Mouse (Mus musculus) ES-E14 (cell line): ENCODE measurements around the gene Olfr1030. TPM values are rescaled to one million over a fixed set of nuclear protein-coding genes. Genes with fewer than 3 reads are reported as not detected.
"Not testable (repeated sequence)": the region's sequence is repeated elsewhere in the genome, so short reads cannot be mapped to it uniquely, and the experiment has no call there.

ENCODE experiments used
- DNase-seq: peaks from one replicate; pipeline ENCODE4 v3.0.0-alpha.2; 2013; ENCODE audit warnings: low read depth, low spot score
- H3K27ac ChIP-seq: 2 replicates; pipeline ENCODE4 v1.5.1; 2012; ENCODE audit warnings: low read depth, mild to moderate bottlenecking, low read length, moderate library complexity, mixed read lengths; ENCODE audit not compliant: poor library complexity, insufficient read depth, severe bottlenecking
- H3K36me3 ChIP-seq: 2 replicates; pipeline ENCODE4 v1.6.1; 2012; ENCODE audit warnings: mild to moderate bottlenecking, low read length, moderate library complexity, mixed read lengths; ENCODE audit not compliant: control insufficient read depth, poor library complexity, insufficient read depth, severe bottlenecking
- H3K4me1 ChIP-seq, 2 experiments: fragments of 150-350 bp in 1 of 2; sonication (generic) in 1 of 2; 2 replicates each; pipeline ENCODE4 v1.6.1; 2012; ENCODE audit warnings: low read length in 2 of 2, mild to moderate bottlenecking in 1 of 2, mixed read lengths in 1 of 2; ENCODE audit not compliant: control insufficient read depth in 2 of 2, insufficient read depth in 2 of 2, poor library complexity in 1 of 2
- H3K4me3 ChIP-seq, 2 experiments: fragments of 150-350 bp in 1 of 2; sonication (generic) in 1 of 2; 2 replicates each; pipeline ENCODE4 v1.5.1; 2012; ENCODE audit warnings: low read length in 2 of 2, low read depth in 1 of 2, mild to moderate bottlenecking in 1 of 2, mixed read lengths in 1 of 2; ENCODE audit not compliant: insufficient read depth in 1 of 2, poor library complexity in 1 of 2, severe bottlenecking in 1 of 2
- H3K9ac ChIP-seq: 2 replicates; pipeline ENCODE4 v1.6.1; 2012; ENCODE audit warnings: low read depth, mild to moderate bottlenecking, low read length, mixed read lengths; ENCODE audit not compliant: poor library complexity, insufficient read depth, severe bottlenecking
- H3K9me3 ChIP-seq: fragments of 150-350 bp; sonication (generic); 2 replicates; pipeline ENCODE4 v1.6.1; 2012; ENCODE audit warnings: low read depth, mild to moderate bottlenecking, low read length; ENCODE audit not compliant: control insufficient read depth, insufficient read depth
- CHD2 ChIP-seq: IDR thresholded peaks from 2 replicates; pipeline ENCODE4 v1.6.1; 2014; ENCODE audit warnings: mild to moderate bottlenecking, low read depth, low read length, inconsistent platforms
- HCFC1 ChIP-seq: IDR thresholded peaks from 2 replicates; pipeline ENCODE4 v1.6.1; 2012; ENCODE audit warnings: low read length, inconsistent platforms, borderline replicate concordance; ENCODE audit not compliant: insufficient read depth
- MAFK ChIP-seq: IDR thresholded peaks from 2 replicates; pipeline ENCODE4 v1.6.1; 2014; ENCODE audit warnings: mild to moderate bottlenecking, low read depth, low read length, inconsistent platforms; ENCODE audit not compliant: insufficient read depth
- ZC3H11A ChIP-seq: IDR thresholded peaks from 2 replicates; pipeline ENCODE4 v1.6.1; 2012; ENCODE audit warnings: low read depth, mild to moderate bottlenecking, inconsistent platforms, low read length, borderline replicate concordance
- ZNF384 ChIP-seq: IDR thresholded peaks from 2 replicates; pipeline ENCODE4 v1.6.1; 2012; ENCODE audit warnings: low read depth, low read length, inconsistent platforms
- in situ Hi-C, 2 experiments: fragments of 600-800 bp; cut with MboI; formaldehyde crosslinking; loops; one replicate each; pipeline ENCODE4 v1.15.1; 2025; ENCODE audit warnings: low sequenced_read_pairs in 2 of 2, inconsistent platforms in 1 of 2; ENCODE audit not compliant: unreplicated experiment in 2 of 2
- total RNA-seq: library from RNA; depleted of rRNA; stranded (reverse); fragments of 300-350 nt; gene quantifications from 2 replicates; pipeline ENCODE4 v1.2.3, GENCODE M21; 2012; rRNA removed

Olfr1030 gene
- not detected in 2 replicates for total RNA-seq

DNA sequence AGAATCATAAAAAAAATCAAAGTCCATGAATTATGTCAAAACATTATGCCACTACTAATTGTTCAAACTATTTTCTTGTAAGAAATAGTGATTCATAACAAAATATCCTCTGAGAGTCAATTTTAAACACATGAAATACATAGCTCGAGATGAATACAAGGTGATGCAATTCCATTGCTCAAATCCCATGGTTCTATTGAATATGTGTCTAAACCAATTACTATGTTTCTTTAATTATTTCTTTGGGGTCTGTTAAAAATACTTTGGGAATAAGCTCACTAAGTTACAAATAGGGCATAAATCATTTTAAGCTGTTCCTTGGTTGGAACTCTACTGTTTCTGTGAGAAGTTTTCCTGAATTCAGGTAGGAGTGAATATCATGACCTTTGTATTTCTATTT lies at the start of gene Olfr1030:
Olfr1030 (plus strand) TSS at position 301 of the 400 bp plus-strand sequence.
- Histone ChIP-seq H3K4me1 (no peaks in the 10 kb centered on the region), H3K36me3 (no peaks in the 10 kb centered on the region), H3K9me3 (no peaks in the 10 kb centered on the region), H3K4me3 (no peak within 1 kb of the TSS), H3K27ac (no peak within 1 kb of the TSS), H3K9ac (no peak within 1 kb of the TSS)
- TF ChIP-seq ZC3H11A (no peak), CHD2 (no peak), MAFK (no peak), ZNF384 (no peak), HCFC1 (no peak)
- in situ Hi-C loops, result no loop called here
- no peak for DNase-seq

DNA sequence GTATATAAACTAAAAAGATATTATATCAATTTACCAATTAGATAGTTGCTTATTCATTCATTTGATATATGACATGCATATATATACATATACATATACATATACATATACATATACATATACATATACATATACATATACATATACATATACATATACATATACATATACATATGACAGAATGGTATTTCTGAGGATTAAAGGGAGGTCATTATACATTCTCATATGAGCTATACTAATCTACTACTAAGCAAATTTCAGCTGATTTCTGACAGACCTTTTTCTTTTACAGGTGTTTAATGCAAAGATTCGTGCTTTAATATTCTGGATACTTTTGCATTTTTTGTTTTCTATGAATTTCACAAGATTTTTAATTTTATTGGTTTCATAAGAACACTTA lies 28.9 kb upstream of the Olfr1030 start, which contains the start of gene Olfr1028:
Olfr1028 (plus strand) TSS at position 301 of the 400 bp plus-strand sequence.
- DNase-seq, result no peak
- TF ChIP-seq HCFC1 (no peak), ZNF384 (no peak), CHD2 (no peak), MAFK (no peak), ZC3H11A (no peak)
- Histone ChIP-seq H3K36me3 (no peaks in the 10 kb centered on the region), H3K4me1 (no peaks in the 10 kb centered on the region), H3K4me3 (no peak within 1 kb of the TSS), H3K27ac (no peak within 1 kb of the TSS), H3K9ac (no peak within 1 kb of the TSS), H3K9me3 (no peaks in the 10 kb centered on the region)
- in situ Hi-C loops, result no loop called here

DNA sequence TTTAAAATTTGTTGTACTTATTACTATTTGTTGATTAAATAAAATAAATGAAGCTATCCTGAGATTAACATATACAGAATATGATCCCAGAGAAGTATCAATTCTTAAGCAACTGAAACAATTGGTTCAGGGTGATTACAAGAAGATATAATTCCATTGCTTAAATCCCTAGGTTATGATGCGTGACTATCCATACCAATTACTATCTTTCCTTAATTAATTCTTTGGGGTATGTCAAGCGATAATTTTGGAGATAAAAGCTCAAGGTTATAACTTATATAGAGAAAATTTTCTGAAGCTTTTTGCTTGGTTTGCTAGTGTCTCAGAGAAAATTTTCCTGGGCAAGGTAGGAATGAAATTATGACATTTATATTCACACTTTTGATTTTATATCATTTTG lies 5.5 kb upstream of the Olfr1030 start, which contains the start of gene Olfr1029:
Olfr1029 (plus strand) TSS at position 301 of the 400 bp plus-strand sequence.
- in situ Hi-C loops, result no loop called here
- Histone ChIP-seq H3K9me3 (no peaks in the 10 kb centered on the region), H3K27ac (no peak within 1 kb of the TSS), H3K4me3 (no peak within 1 kb of the TSS), H3K36me3 (no peaks in the 10 kb centered on the region), H3K4me1 (no peaks in the 10 kb centered on the region), H3K9ac (no peak within 1 kb of the TSS)
- no peak for DNase-seq
- no peak for TF ChIP-seq ZNF384
- TF ChIP-seq HCFC1, result no peak
- TF ChIP-seq MAFK, result no peak
- TF ChIP-seq CHD2, result no peak
- no peak for TF ChIP-seq ZC3H11A

DNA sequence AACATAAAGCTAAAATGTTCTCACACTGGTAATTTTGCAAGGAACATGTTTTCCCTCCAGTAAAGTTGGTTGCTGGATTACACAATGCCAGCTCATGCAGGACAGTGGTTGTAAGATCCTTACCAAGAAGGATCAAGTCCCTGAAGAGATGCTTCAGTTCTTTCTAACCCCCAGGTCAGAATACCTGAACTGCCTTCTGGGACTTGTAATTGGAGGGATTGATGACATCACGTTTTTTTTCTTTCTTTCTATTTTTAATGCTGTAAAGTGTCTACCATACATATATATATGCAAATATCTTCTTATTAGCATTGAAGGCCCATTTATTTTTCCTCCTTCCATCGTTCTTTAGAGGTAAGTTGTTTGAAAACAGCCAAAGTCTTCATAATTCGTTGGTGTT lies 10.9 kb downstream of the Olfr1030 start, which contains the start of gene Olfr1031:
Olfr1031 (plus strand) TSS at position 301 of the 400 bp plus-strand sequence.
- no peak within 1 kb of the TSS for H3K9ac ChIP-seq
- TF ChIP-seq ZC3H11A, result no peak
- TF ChIP-seq MAFK, result no peak
- no peak for TF ChIP-seq HCFC1
- TF ChIP-seq CHD2, result no peak
- no peak for TF ChIP-seq ZNF384
- no peaks in the 10 kb centered on the region for H3K4me1 ChIP-seq
- no peak for DNase-seq
- no peak within 1 kb of the TSS for H3K27ac ChIP-seq
- no peaks in the 10 kb centered on the region for H3K9me3 ChIP-seq
- in situ Hi-C loops, result no loop called here
- H3K4me3 ChIP-seq, result no peak within 1 kb of the TSS
- no peaks in the 10 kb centered on the region for H3K36me3 ChIP-seq

DNA sequence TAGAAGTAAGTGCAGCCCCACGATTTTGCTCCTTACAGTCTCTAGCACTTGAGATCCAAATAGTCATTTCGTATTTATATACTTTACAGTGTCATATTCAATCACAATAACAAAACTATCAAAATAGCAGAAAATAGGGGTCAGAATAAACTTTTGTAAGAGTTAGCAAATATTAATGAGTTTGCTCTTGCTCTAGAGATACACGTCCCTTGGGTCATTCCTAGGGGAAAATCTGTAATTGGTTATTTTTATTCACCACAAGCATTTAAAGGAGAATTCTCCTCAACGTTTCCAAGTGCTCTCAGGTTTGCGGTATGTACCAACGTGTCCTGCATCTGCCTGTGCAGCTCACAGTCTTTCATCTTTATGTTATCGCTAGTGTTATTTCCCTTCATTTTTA lies 26.2 kb downstream of the Olfr1030 start, which contains the start of gene Olfr1032:
Olfr1032 (plus strand) TSS at position 301 of the 400 bp plus-strand sequence.
- no peak for TF ChIP-seq ZNF384
- TF ChIP-seq CHD2, result no peak
- TF ChIP-seq ZC3H11A, result no peak
- TF ChIP-seq HCFC1, result no peak
- TF ChIP-seq MAFK, result no peak
- Histone ChIP-seq H3K27ac (no peak within 1 kb of the TSS), H3K4me3 (no peak within 1 kb of the TSS), H3K36me3 (no peaks in the 10 kb centered on the region), H3K4me1 (no peaks in the 10 kb centered on the region), H3K9ac (no peak within 1 kb of the TSS), H3K9me3 (no peaks in the 10 kb centered on the region)
- no peak for DNase-seq
- in situ Hi-C loops, result no loop called here

DNA sequence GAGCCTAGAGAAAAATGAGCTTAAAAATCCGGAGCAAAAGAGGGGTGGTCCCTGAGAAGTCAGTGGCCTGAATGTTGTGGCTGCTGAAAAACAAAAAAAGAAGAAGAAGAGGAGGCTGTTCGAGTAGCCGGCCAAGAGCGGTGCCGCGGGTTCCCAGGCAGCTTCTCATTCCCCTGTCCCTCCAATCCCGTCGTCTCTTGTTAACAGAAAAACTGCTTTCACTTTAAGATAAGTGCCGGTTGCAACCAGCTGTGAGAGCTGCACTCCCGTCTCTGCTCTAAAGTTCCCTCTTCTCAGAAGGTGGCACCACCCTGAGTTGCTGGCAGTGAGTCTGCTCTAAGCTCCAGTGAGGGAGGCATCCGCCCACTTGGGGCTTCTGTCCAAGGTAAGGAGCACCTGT lies 41.3 kb downstream of the Olfr1030 start, which contains the start of gene Olfr1033:
Olfr1033 (plus strand) TSS at position 228 of the 400 bp plus-strand sequence.
- H3K9me3 ChIP-seq, H3K36me3 ChIP-seq, in situ Hi-C loops, H3K9ac ChIP-seq, H3K4me1 ChIP-seq, H3K27ac ChIP-seq, H3K4me3 ChIP-seq: not testable (repeated sequence)
- DNase-seq, result peak; percentile 1

DNA sequence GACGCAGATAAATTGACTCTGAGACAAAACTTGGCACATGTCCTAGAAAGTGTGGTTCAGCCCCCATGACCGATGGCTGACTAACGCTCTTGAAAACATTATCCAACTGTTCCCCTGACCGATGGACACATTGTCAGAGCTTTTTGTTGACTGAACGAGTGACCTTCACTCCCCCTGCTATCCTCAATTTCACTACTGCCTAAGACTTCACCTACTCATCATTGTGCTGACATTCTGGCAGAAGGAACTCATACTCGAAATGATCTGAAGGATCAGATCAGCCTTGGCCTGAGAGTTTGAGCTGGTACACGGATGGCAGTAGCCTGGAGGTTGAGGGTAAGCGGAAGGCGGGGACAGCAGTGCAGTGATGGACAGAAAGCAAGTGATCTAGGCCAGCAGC lies 42.4 kb downstream of the Olfr1030 start:
- H3K4me3 ChIP-seq, in situ Hi-C loops: not testable (repeated sequence)

More for the DNA sequence above, 42.4 kb downstream of the Olfr1030 start:
- DNase-seq, H3K4me1 ChIP-seq, H3K9ac ChIP-seq, H3K9me3 ChIP-seq, H3K36me3 ChIP-seq, H3K27ac ChIP-seq: not testable (repeated sequence)
